Mouse (Mus musculus) spleen, postnatal 14 days (tissue): ENCODE measurements around the gene 4930438A08Rik.

ENCODE experiments used
- DNase-seq, 2 experiments: peaks; one replicate each; pipeline ENCODE4 v3.0.0; 2021 to 2022; ENCODE audit warnings: low spot score in 2 of 2

Gene 4930438A08Rik

DNA sequence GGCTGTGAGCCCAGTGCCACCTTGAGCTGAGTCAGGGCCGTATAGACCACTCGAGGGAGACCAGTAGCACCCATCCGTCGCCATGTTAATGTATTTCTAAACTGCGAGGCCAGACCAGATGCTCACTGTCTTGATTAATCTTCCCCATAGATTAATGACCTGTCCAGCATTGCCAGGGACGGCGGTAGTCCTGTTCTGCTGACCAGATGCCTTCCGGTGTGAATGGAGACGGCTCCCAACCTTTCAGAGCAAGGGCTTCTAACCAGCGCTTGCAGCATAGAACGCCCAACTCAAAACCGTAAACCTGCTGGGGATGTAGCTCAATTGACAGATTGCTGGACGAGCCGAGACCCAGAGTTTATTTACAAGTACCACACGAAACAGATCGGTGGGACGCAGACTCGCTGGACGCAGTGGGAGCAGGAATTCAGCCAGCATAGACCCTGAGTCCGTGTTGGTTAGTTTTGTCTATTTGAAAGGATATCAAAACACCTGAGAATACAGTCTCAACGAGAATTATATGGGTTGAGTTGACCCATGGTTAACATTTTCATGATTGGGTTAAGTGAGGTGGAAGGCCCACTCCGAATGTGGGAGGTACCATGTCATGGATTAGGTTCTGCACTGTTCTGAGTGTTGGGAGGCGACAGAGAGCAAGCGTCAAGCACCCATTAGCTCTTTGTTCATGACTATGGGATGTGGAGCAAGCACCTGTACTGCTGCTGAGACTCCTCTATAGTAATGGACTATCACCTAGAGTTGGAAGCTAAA, 49.2 kb downstream of the 4930438A08Rik start:
- DNase-seq = no peak

DNA sequence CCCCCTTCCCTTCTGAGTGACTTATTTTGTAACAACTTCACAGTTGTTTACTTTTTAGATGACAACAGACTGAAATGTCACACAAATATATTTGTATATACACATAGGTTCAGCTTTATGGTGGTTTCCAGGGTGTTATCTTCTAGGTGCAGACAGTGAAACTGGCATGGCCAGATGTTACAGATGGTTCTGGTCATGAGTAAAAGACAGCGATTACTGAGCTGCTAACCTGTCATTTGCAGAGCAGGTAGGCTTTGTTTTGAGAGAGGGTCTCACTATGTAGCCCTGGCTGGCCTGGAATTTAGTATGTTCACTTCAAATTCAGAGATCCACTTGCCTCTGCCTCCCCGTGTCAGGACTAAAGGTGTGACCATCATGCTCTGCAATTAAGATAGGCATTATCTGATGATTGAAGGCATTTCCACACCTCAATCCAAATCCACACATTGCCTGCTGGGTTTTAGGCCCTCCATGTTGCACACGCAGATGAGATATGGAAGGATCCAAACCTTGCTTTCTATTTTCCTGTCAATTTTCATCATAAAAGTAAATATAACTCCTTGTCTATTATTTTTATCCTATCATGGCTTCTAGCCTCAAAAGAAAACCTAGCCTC, 50.1 kb downstream of the 4930438A08Rik start:
- no peak for DNase-seq

DNA sequence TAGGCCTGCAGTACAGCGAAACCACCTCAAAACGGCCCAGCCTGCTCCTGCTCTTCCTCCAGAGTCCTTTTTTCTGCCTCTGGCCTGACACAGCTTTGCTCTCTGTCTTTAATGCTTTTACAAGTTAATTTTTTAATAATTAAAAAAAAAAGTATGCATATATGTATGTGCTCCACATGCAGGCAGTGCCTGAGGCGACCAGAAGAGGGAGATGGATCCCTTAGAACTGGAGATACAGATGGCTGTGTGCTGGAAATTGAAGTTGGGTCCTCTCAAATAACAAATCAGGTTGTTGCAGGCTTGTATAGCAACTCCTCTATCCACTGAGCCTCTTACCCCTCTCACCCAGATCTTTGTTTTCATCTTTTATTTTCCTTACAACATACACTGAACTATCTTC, 52.2 kb downstream of the 4930438A08Rik start:
- no peak for DNase-seq

DNA sequence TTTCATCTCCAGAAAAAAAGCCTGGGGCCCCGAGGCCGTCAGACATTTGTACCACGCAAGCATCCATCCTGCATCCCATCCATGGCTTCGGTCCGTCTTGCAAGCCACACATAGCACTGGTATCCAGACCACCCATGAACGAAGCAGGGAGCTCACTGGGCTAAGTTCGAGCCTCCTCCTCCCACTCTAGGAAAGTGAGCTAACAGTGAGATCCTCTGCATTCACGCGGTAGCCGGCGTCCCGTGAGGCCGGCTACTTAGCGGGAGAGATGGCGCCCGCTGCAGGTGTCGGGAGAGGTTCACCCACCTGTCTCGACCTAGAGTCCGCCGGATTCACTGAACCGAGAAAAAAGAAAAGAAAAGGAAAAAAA, 55.3 kb downstream of the 4930438A08Rik start:
- no peak for DNase-seq

DNA sequence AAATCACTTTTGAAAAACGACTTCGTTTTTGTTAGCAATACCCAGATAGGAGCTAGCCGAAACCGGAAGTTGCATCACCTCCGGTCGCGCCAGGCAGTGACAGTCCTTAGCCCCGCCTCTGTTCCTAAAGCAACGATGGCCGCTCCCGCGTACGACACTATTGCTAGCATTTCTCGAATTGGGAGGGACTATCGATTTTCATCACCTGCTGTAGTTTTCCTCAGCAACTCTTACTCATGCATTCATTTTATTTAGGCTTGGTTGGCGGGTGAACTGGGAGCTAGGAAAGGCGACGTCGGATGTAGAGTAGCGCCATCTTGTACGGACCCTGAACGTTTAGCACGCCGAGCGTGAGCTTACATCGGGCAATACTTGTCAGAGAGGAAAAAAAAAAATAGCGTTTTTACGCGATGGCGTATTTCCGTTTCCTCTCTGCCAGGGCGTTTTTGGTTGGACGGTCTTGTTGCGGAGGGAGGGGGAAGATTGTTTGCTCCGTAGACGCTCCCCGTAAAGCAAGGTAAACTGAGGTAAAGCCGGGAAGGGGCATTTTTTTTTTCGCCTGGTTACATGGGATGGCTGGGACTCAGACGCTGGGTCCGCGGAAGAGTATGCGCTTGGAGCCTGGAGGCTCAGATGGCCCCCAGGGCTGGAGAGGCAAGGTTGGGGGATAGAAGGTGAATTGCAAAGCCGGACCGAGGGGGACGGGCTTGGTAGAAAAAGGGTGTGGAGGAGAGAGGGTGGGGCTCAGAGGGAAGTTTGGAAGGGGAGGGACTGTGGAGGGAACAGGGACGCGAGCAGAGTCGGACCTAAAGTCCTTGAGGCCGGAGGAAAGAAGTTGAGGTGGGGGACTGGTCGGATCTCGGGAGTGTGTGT, 55.9 kb downstream of the 4930438A08Rik start, which contains the start of the genes Zfp672 and Sh3bp5l:
Zfp672 (minus strand) TSS at position 64 of the 873 bp plus-strand sequence.
Sh3bp5l (plus strand) TSS at position 449 of the 873 bp plus-strand sequence.
- peak; percentile 73 to 84 for DNase-seq

DNA sequence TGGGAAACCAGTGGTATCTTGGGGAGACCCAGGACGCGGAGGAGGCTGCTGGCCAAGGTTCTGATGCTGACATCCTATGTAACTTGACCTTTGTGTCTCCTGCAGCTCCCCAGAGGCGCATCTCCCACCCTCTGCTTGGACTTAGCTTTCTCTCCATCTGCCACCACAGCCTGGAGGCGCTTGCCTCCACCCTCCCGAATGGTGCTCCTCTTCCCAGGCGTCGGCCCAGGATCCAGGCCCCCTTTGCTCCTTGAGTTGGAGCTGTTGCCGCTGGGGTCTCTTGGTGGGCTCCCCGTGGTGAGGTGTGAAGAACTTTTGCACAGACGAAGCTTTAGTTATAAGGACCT, 56.5 kb downstream of the 4930438A08Rik start:
- DNase-seq = peak in 1 of 2 experiments; percentile 22

DNA sequence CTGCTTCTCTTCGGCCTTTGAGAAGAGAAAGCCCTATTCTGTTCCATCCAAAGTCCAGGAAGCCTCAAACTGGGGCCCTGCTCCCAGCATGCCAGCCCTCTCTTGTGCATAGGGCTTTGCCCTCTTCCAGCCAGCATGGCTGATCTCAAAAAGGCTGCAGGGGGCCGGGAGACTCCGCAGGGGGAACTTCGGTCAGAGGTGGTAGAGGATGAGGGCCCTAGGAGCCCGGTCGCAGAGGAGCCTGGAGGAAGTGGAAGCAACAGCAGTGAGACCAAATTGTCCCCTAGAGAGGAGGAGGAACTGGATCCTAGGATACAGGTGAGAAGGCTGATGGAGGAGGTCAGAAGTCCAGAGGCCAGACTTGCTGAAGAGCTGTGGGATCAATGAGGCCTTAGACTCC, 56.9 kb downstream of the 4930438A08Rik start:
- no peak for DNase-seq

DNA sequence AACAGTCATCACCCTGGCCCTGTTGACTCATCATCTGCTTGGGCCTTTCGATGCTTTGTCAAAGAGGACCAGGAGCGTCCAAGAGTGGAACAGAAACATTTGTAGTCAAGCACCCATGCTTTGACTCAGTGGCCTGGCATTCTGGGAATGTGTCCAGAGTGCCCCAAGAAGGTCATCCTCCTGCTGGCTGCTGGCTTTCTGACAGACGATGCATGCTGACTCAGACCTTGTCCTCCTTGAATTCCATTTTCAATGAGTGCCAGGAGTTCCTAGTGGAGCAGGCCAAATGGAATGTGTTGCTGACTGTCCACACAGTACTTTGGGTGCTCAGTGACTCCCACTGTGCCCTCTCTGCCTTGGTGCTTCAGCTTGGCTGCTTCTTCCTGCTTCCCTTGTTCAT, 60.1 kb downstream of the 4930438A08Rik start:
- DNase-seq = no peak
